Mouse (Mus musculus) bone marrow, adult 2 months (tissue): ENCODE results near the gene Smarca2.

Source experiments
- CTCF ChIP-seq: fragments of 200-500 bp; IDR thresholded peaks from 2 replicates; pipeline ENCODE4 v1.5.1; 2011; ENCODE audit warnings: low read length, control low read depth; ENCODE audit not compliant: control insufficient read depth, insufficient read depth
- POLR2A ChIP-seq: fragments of 200-500 bp; IDR thresholded peaks from 2 replicates; pipeline ENCODE4 v1.6.1; 2011; ENCODE audit warnings: low read depth, mild to moderate bottlenecking, control low read depth, low read length, borderline replicate concordance; ENCODE audit not compliant: control insufficient read depth

- TF ChIP-seq POLR2A (no peak), CTCF (no peak)
These were observed 77.3 kb downstream of the Smarca2 start for GRCm38 (mm10) chr19:26682130-26682529.
